Mouse (Mus musculus) stomach, embryonic 16.5 days (tissue): ENCODE measurements around the gene Xylt1. TPM values are rescaled to one million over a fixed set of nuclear protein-coding genes. Genes with fewer than 3 reads are reported as not detected.

Experiments
- ATAC-seq: fragments of 200-750 bp; cut with Nextera tagmentation; 2 replicates; pipeline ENCODE4 v1.8.0; 2017; ENCODE audit warnings: moderate number of reproducible peaks, moderate TSS enrichment; ENCODE audit not compliant: insufficient read depth, low FRiP score
- H3K27ac ChIP-seq: fragments of 300-500 bp; sonication (generic); 2 replicates; pipeline ENCODE4 v1.5.1; 2014; ENCODE audit warnings: low read length
- H3K27me3 ChIP-seq: fragments of 300-500 bp; sonication (generic); 2 replicates; pipeline ENCODE4 v1.6.1; 2014; ENCODE audit warnings: low read length, control low read depth, mixed read lengths; ENCODE audit not compliant: control insufficient read depth, insufficient read depth
- H3K36me3 ChIP-seq: fragments of 300-500 bp; sonication (generic); 2 replicates; pipeline ENCODE4 v1.6.1; 2014; ENCODE audit warnings: low read length; ENCODE audit not compliant: control insufficient read depth, insufficient read depth
- H3K4me1 ChIP-seq: fragments of 300-500 bp; sonication (generic); 2 replicates; pipeline ENCODE4 v1.6.1; 2014; ENCODE audit warnings: low read length, control low read depth, mixed read lengths; ENCODE audit not compliant: control insufficient read depth, insufficient read depth
- H3K4me2 ChIP-seq: fragments of 300-500 bp; sonication (generic); 2 replicates; pipeline ENCODE4 v1.6.1; 2014; ENCODE audit warnings: low read depth, low read length, mixed read lengths
- H3K4me3 ChIP-seq: fragments of 300-500 bp; sonication (generic); replicated peaks from 2 replicates; pipeline ENCODE4 v1.5.1; 2014; ENCODE audit warnings: mild to moderate bottlenecking, low read length
- H3K9ac ChIP-seq: fragments of 300-500 bp; sonication (generic); 2 replicates; pipeline ENCODE4 v1.6.1; 2014; ENCODE audit warnings: low read length
- H3K9me3 ChIP-seq: fragments of 300-500 bp; sonication (generic); replicated peaks from 2 replicates; pipeline ENCODE4 v1.6.1; 2016; ENCODE audit warnings: low read length, control low read depth; ENCODE audit not compliant: control insufficient read depth
- WGBS: fragments of 180-500 bp; shearing (Covaris S2); extraction: QIAGEN DNeasy Blood & Tissue Kit; methylation state at CpG from one replicate; pipeline ENCODE4 v1.1.7; 2014; 5-methylcytosine and 5-hydroxymethylcytosine counted together
- polyA plus RNA-seq: library from polyadenylated mRNA; unstranded; fragments of >200 nt; fragmentation: Nextera tagmentation; extraction: Ambion mirVana; gene quantifications from 2 replicates; pipeline ENCODE4 v1.2.1, GENCODE M21; 2015

The Xylt1 gene
- polyA plus RNA-seq, 1 experiment from 2014 or later = 0.79 TPM

DNA sequence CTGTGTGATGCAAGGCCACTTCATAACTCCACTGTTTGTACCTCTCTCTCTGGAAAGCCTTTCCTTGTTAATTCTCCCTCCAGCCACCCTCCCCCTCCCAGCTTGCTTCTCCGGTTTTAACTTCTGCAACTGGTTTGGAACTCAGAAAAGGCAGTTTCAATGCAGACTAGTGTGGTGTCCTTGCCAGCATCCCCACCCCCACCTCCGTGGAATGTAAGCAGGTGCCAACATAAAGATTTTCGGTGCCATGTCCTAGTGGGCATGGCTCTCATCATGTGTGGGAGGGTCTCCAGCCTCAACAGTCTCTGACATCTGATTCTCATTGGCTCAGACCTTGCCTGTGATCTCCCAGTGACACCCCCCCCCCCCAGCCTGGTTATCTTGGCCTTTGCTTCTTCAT is 160.9 kb downstream of the Xylt1 start:
- 64% methylated on average over 3 of the region's 3 CpGs for WGBS

DNA sequence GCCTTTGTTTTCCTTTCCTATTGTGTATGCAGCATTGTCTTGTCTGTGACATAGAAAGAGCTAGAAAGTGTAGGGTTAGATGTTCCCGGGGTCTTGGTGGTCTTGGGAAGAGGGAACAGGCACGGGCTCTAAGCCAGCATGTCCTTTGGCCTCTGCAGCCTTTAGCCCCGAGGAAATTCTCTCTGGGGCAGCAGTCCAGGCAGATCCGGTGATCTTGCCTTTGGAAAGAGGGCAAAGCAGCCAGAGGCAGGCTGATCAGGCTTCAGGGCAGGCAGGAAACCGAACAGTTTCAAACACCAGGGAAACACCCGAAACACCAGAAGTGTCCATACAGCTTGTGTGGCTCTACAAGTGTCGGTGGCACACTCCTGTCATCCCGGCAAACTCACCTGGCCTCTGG is 162.3 kb downstream of the Xylt1 start:
- H3K4me3 ChIP-seq = no peak overlapping the region
- H3K4me2 ChIP-seq = no peak overlapping the region
- no peaks in the 10 kb centered on the region for H3K9me3 ChIP-seq
- no peaks in the 10 kb centered on the region for H3K4me1 ChIP-seq
- H3K36me3 ChIP-seq = no peaks in the 10 kb centered on the region
- no peak overlapping the region for H3K27ac ChIP-seq
- H3K27me3 ChIP-seq = no peaks in the 10 kb centered on the region
- WGBS = 71% methylated on average over 8 of the region's 8 CpGs
- ATAC-seq = no peak
- no peak overlapping the region for H3K9ac ChIP-seq

More for the DNA sequence above, 160.9 kb downstream of the Xylt1 start:
- Histone ChIP-seq H3K4me1 (no peaks in the 10 kb centered on the region), H3K4me3 (no peak overlapping the region), H3K9me3 (no peaks in the 10 kb centered on the region), H3K36me3 (no peaks in the 10 kb centered on the region), H3K27ac (no peak overlapping the region), H3K27me3 (no peaks in the 10 kb centered on the region), H3K4me2 (no peak overlapping the region), H3K9ac (no peak overlapping the region)
- no peak for ATAC-seq

DNA sequence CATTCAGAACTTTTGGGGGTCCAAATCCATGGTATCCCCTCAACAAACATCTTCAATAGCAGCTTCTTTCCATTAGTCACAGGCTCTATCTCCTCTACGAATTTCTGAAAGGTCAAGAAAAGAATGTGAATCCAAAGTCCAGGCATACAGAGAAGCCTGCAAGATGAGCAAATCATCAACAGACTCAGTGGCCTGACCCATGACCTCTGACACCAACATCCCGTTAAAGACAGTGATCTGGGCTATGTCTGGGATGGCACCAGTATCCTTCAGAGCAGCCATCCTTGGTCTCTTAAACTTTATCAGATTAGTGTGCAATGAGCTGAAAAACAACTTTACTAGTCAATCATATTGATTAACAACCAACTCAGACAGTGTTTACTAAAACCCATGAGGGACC is 163.3 kb downstream of the Xylt1 start:
- H3K27ac ChIP-seq = no peak overlapping the region
- H3K4me1 ChIP-seq = no peaks in the 10 kb centered on the region
- no peaks in the 10 kb centered on the region for H3K9me3 ChIP-seq
- no peak overlapping the region for H3K4me3 ChIP-seq
- H3K27me3 ChIP-seq = no peaks in the 10 kb centered on the region
- 26% methylated on average over 2 of the region's 2 CpGs for WGBS
- H3K36me3 ChIP-seq = no peaks in the 10 kb centered on the region
- no peak for ATAC-seq
- no peak overlapping the region for H3K4me2 ChIP-seq
- no peak overlapping the region for H3K9ac ChIP-seq

DNA sequence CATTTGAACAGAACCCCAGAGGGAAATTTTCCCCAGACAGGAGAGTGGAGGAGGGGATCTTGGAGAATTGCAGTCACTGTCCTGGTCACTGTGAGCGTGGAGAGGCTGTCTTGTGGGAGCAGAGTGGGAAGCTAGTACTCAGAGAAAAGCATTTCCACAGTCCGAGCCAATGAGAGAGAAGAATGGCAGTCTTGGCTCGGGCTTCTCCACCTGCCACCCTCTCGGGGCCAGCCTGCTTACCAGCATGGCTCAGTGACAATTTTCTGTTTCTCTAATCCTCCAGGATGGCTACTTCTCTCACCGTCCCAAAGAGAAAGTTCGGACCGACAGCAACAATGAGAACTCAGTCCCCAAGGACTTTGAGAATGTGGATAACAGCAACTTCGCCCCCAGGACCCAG is 167.5 kb downstream of the Xylt1 start:
- no peak overlapping the region for H3K4me3 ChIP-seq
- H3K36me3 ChIP-seq = no peaks in the 10 kb centered on the region
- no peak overlapping the region for H3K27ac ChIP-seq
- H3K9me3 ChIP-seq = no peaks in the 10 kb centered on the region
- H3K4me2 ChIP-seq = no peak overlapping the region
- 78% methylated on average over 8 of the region's 8 CpGs for WGBS
- no peaks in the 10 kb centered on the region for H3K4me1 ChIP-seq
- no peak for ATAC-seq
- no peak overlapping the region for H3K9ac ChIP-seq
- no peaks in the 10 kb centered on the region for H3K27me3 ChIP-seq

DNA sequence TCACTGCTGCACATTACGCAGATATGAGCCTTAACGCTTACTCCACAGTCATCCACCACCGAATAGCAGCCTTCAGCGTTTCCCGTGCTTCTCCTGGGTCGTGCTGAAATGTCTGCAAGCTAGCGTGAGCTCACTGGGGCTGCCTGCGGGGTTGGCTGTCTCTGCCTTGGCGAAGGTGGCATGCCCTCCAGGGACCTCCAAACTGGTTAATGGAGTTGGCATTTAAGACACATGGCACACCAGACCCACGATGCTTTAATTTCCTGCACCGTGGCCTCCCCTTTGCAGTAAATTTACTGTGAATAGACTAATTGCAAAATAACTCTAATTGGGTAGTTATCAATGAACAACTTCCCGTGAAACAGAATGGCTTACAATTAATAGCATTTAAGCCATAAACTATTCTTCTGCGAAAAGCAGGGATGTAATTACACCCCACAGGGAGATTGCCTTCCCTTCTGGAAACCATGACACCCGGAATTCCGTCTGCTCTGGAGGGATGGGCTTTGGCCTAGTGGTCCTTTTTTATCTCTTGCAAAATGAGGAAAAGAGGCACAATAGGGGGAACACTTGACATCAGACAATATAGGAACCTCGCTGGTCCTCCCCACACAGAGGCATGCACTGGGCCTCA is 170.3 kb downstream of the Xylt1 start:
- WGBS = 82% methylated on average over 16 of the region's 16 CpGs
- Histone ChIP-seq H3K4me2 (no peak overlapping the region), H3K9ac (no peak overlapping the region), H3K9me3 (no peaks in the 10 kb centered on the region), H3K27ac (no peak overlapping the region), H3K4me3 (no peak overlapping the region), H3K36me3 (no peaks in the 10 kb centered on the region), H3K27me3 (no peaks in the 10 kb centered on the region), H3K4me1 (no peaks in the 10 kb centered on the region)
- ATAC-seq = no peak

DNA sequence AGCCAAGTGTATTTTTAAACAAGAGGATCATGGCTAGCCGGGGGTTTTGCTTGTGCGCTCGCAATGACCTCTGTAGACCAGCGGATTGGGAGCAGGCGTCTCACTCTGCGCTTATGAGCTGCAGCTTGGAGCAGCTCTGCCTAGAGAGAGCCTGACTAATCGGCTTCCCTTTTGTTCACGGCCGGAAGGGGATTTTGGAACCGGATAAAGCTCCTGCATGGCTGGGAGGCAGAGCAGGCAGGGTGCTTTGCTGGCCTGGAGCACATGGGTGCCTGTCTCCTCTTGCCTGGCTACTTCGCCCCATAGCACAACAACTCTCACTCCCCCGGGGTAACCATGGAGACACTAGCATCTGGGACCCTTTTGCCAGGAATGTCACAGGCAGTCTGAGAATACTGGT is 172.4 kb downstream of the Xylt1 start:
- H3K4me3 ChIP-seq = no peak overlapping the region
- no peaks in the 10 kb centered on the region for H3K36me3 ChIP-seq
- ATAC-seq = no peak
- no peaks in the 10 kb centered on the region for H3K9me3 ChIP-seq
- no peaks in the 10 kb centered on the region for H3K27me3 ChIP-seq
- no peak overlapping the region for H3K27ac ChIP-seq
- H3K4me2 ChIP-seq = no peak overlapping the region
- H3K9ac ChIP-seq = no peak overlapping the region
- H3K4me1 ChIP-seq = no peaks in the 10 kb centered on the region
- 44% methylated on average over 12 of the region's 12 CpGs for WGBS

DNA sequence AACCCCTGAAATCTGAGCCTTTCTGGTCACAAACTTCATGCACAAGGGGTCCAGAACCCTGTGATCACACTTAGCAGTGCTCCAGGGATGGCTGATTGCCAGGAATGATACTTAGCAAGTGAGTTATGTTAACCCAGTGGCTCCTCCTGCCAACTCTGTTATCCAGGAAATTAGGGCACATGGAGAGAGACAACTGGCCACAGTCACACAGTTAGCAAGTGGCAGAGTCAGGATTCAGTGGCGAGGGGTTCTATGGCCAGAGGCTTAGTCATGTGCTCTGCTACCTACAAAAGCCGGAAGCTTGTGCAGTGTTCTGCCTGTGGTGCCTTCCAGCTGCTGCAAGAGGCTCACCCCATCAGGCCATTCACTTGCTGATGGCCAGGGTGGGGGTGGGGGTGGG is 175.0 kb downstream of the Xylt1 start:
- Histone ChIP-seq H3K27ac (no peak overlapping the region), H3K9me3 (no peaks in the 10 kb centered on the region), H3K4me2 (no peak overlapping the region), H3K4me3 (no peak overlapping the region), H3K4me1 (no peaks in the 10 kb centered on the region), H3K9ac (no peak overlapping the region), H3K36me3 (no peaks in the 10 kb centered on the region), H3K27me3 (no peaks in the 10 kb centered on the region)
- peak; percentile 25; the same call in 1 of the 2 replicates for ATAC-seq
- WGBS = 67% methylated on average over 2 of the region's 2 CpGs

DNA sequence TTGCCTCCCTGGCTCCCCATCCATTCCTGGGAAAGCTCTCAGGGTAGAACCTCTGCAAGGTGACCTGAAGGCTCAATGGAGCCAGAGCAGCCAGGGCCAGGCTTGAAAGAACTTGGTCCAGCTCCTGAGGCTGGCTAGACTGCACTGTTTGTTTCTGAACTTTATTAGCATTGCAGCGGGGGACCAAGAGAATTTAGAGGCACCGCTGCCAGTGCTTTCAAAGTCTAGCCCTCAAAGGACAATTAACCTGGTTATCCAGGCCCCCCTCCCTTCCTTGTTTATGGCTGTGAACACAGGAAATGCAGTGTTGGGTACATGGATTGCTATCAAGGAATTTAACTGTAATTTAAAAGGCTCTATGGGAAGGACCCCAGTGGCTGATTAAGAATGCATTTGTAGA is 177.4 kb downstream of the Xylt1 start:
- Histone ChIP-seq H3K4me3 (no peak overlapping the region), H3K9me3 (no peaks in the 10 kb centered on the region), H3K27ac (no peak overlapping the region), H3K4me1 (no peaks in the 10 kb centered on the region), H3K27me3 (no peaks in the 10 kb centered on the region), H3K36me3 (no peaks in the 10 kb centered on the region), H3K9ac (no peak overlapping the region), H3K4me2 (no peak overlapping the region)
- ATAC-seq = no peak
- WGBS = 73% methylated on average over 2 of the region's 2 CpGs

DNA sequence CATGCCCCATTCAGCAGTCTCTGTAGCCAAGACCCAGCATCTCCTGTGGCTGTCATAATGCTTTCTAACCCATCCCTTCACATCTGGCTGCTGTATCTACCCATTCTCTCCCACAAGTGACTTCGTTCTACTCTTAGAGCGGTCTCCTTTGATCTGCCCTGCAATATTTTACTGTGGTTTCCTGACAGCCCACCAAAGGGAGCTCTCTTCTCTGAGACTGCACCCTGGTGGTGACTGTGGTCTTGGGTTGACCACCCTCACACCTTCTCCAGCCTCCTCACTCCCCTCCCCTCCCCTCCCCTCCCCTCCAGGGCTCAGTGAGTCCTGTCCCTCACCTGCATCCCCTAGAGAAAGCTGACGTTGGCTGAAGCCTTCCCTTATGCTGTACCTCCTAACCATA is 178.3 kb downstream of the Xylt1 start:
- no peaks in the 10 kb centered on the region for H3K36me3 ChIP-seq
- no peaks in the 10 kb centered on the region for H3K9me3 ChIP-seq
- no peaks in the 10 kb centered on the region for H3K27me3 ChIP-seq
- no peak overlapping the region for H3K27ac ChIP-seq
- no peak overlapping the region for H3K4me2 ChIP-seq
- no peak overlapping the region for H3K4me3 ChIP-seq
- 71% methylated on average over 3 of the region's 3 CpGs for WGBS
- H3K4me1 ChIP-seq = no peaks in the 10 kb centered on the region
- H3K9ac ChIP-seq = no peak overlapping the region
- ATAC-seq = no peak
